Mouse (Mus musculus): ENCODE results near the gene Pgpep1.

Gene Pgpep1

DNA sequence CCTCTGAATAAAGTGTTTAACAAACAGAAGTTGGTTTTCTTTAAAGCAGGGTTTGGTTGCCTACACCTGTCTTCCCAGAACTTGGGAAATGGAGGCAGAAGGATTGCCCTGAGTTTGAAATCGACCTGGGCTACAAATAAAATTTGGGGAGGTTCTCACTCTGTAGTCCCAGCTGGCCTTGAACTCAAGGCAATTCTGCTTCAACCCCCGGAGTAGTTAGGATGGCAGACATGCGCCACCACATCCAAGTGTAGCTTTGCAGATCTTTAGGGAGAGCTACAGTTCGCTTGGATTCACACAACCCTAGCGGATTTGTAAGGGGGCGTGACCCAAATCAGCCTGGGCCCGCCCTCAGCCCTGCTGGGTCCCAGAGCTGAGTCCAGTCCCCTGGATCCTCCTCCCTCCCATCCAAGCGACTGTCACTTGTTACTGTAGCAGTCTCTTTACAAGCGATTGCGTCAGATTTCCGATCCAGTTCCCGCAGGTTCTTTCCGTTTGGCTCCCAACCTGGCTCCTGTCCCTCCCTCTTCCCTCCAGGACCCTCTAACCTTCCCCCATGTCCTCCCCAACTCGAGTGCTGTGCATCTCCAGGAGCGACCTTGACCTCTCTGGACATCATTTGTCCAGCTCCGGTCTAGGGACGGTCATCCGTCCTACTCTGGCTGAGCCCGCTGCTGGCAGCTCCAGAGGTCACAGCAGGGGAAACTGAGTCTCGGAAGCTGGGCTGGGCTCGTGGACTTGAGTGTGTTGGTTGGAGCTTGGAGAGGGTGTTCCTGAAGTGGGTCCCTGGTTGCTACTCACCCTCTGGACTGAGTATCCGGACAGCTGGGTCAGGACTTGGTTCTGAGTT lies 29.4 kb downstream of the Pgpep1 start:
- WGBS, result 15% methylated on average over 22 of the region's 22 CpGs

DNA sequence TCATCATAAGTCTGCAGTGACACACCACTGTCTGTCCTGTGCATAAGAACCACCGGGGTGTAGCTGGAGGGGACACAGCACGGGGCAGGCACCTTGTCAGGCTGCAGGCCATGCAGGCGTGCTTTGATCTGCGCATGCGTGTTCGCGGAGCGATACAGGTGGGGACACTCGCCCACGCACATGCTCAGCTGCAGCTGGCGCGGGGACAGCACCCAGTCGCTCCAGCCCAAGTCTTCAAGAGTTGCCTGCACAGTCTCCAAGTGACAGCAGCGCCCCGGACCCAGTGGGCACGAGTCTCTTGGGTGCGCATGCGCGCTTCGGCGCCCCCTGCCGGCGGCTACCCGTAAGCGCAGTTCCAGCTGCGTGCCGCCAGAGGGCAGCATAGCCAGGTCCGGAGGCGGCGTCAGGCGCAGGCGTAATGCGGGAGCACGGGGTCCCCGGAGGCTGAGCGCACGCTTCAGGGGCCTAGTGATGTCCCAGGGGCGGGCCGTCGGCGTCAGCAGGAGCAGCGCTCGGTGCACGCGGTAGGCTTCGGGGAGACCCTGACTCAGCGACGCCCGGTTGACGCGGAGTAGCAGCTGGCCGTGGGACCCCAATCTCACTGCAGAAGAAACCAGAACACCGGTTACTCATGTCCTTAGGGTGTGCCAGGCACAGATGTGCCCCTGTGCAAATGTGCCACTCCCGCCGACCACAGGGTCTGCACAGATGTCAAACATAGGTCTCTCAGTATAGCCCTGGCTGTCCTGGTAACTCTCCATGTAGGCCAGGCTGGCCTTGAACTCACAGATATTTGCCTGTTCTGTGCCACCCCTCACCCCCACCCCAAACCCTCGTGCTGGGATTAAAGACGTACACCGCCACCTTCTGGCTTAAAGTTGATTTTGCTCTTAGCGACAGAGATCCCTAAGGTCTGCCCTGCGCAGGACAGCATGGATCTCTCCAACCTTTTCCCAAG lies 30.3 kb downstream of the Pgpep1 start:
- under 1% methylated on average over 60 of the region's 60 CpGs for WGBS

DNA sequence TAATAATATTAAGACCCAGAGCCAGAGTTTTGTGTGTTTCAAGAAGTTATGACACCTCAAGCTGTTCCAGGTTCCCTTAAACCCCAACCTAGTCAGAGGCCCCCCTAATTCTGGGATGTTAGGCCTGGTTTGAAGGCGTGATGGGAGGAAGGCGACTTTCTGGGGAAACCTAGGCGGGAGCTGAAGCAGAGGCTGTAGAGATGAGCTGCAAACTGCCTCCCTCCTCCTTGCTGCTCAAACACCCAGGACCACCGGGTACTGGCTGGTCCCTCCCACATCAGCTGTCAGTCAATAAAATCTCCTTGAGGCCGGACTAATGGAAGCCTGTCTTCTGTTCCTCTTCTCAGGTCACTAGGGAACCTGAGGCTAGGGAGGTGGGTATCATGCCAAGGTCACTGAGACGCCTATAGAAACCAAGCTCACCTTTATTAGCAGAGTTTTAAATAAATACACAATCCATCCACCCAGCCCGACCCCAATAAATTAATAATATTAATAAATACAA lies 31.1 kb downstream of the Pgpep1 start:
- WGBS, result 54% methylated on average over 7 of the region's 7 CpGs

DNA sequence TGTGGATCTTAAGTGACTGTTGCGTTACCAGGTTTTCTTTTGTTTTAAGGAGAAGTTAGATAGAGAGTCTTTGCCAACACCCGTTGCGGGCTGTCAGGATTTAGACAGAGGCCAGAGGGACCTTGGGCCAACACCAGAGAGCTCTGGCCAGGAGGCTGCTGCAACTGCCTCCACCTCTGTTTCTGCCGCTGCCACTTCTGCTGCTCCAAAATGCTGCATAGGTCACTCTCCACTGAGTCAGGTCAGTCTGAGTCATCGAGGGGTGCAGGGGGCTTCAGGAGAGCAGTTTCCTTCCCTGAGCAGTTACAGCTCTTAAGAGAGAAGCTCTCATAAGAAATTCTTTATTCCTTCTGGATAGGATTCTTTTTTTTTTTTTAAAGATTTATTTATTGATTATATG lies 33.1 kb downstream of the Pgpep1 start:
- WGBS, result 79% methylated on average over 5 of the region's 5 CpGs

DNA sequence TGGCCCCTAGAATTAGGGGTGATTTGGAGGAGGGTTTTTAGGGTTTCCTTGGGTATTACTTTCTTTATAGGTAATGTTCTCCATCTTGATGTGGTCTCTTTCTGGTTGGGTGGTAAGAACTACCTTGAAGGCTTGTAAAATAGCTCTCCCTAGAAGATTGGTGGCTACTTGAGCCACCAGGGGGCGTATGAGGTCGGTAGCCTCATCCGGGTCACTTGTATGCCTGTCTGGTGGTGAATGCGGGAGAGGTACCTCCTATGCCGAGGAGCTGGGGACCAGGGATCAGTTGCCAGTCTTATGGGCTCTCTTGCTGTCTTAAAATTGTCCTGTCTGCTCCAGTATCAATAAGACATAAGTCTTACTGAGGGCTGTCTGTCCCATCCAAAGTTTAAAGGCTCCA lies 35.1 kb downstream of the Pgpep1 start:
- WGBS, result 15% methylated on average over 5 of the region's 5 CpGs

DNA sequence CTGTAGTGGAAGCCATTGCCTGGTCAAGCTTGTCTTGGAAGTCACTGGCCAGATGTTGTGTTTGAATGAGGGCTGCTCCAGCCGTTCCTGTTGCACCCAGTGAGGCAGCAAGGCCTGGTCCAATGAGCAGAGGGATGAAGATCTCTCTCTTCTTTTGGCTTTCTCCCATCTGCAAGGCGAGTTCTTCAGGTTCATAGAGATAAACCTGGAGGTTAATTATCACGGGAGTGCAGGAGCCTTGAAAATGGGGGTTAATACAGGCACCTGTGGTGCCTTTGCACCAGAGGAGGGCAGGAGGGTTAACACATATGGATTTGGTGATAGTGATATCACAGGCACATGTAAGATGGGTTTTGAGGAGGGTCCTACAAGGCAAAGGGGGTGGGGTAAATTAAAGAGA lies 38.0 kb downstream of the Pgpep1 start:
- WGBS, result 85% methylated on average over 3 of the region's 3 CpGs

DNA sequence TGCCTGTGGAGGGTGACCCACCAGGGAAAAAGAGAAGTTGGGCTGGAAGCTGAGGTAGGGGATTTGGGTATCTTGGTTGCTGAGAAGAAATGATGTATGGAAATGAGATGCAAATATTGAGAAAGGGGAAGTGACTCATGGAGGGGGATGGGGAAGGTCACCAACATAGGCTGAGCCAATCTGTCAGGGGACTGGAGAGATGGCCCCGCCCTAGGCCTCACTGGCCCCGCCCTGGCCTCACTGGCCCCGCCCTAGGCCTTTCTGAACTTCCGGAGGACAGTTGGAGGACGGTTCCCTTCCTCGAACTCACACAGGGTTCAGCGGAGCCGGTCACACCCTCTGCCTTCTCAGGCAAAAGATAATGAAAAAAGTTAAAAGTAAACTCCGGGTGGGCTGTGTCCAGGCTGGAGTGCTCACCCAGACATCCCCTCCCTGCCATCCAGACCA lies 41.3 kb downstream of the Pgpep1 start:
- WGBS, result 53% methylated on average over 9 of the region's 9 CpGs

DNA sequence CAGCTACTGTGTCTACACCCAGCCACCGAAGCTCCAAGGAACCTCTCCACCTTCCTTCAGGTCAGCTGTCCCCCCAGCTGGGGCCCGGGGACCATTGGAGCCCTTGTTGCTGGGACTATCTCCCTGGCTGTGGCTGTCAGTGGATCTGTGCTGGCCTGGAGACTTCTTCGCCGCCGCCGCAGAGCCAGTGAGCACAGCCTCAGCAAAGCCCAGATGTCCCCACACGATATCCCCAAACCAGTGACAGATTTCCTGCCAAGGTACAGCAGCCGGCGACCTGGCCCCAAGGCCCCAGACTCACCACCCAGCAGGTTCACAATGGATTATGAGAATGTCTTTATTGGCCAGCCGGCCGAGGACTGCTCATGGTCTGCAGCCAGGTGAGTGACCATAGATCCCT lies 42.2 kb downstream of the Pgpep1 start:
- 84% methylated on average over 11 of the region's 11 CpGs for WGBS

DNA sequence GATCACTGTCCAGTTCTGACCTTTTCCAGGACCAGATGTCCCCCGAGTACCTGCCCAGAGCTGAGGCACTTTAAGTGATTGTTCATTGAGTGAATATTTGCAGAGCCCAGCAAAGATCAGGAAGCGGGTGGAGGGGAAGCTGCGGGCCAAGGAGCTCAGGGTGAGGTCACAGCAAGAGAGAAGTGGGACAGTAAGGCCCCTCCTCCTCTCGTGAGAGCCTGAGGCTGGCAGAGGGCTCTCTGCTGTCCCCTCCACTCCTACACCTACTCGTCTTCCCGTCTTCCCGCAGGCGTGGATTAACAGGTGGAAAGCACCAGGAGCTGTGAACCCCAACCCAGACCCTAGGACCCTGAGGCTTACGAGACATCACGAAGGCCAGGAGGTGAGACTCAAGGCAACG lies 43.5 kb downstream of the Pgpep1 start:
- 59% methylated on average over 11 of the region's 11 CpGs for WGBS

DNA sequence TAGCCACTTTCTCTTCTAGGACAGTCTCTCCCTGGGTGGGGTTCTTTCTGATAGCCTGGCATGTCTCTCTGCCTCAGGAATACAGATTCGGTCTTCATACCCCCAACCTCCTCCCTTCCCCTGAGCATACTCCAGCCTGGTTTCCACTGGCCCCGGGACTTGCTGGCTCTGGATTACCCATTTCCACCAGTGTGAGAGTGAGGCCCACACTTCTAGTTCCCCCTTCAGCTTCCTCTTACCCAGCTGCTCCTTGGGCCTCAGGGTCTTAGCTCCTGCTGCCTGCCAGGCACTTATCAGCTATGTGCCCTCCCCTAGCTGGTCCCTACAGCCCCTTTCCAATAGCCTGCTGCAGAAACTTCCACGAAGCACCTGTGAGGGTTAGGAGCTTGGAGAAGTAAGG lies 44.3 kb downstream of the Pgpep1 start, which contains the start of gene Lrrc25:
Gene Lrrc25 (plus strand): TSS at position 262 of the 400 bp plus-strand sequence.
- 87% methylated on average over 3 of the region's 3 CpGs for WGBS

DNA sequence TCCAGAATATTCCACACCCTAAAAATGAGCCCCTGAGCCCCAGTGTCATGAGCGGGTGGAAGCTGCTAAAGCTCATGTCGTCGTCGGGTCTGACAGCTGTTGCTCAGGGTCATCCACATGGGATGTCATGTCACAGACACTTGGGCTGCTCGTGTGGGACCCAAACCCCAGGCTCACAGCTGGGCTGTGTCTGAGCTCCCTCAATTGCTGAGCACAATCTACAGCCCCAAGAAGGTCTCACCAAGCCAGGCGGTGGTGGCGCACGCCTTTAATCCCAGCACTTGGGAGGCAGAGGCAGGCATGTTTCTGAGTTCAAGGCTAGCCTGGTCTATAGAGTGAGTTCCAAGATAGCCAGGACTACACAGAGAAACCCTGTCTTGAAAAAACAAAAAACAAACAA lies 44.9 kb downstream of the Pgpep1 start:
- WGBS, result 91% methylated on average over 8 of the region's 8 CpGs

DNA sequence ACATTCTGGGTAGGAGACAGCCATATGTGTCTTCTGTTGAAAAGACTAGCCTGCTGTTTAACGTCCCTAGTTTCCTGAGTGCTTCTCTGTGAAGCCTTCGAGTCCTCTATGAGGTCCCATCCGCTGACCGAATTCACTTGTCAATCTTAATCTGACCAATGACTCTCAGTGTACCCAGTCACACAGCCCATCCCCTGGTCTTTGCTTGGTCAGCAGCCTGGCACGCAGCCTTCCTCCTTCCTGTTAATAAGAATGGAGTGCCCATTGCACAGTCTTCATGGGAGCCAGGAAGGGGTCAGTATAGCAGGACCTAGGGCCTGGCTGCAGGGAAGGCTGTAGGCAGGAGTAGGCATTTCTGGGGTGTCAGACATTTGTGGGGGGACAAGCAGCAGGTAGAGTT lies 45.7 kb downstream of the Pgpep1 start:
- WGBS, result 76% methylated on average over 5 of the region's 5 CpGs

DNA sequence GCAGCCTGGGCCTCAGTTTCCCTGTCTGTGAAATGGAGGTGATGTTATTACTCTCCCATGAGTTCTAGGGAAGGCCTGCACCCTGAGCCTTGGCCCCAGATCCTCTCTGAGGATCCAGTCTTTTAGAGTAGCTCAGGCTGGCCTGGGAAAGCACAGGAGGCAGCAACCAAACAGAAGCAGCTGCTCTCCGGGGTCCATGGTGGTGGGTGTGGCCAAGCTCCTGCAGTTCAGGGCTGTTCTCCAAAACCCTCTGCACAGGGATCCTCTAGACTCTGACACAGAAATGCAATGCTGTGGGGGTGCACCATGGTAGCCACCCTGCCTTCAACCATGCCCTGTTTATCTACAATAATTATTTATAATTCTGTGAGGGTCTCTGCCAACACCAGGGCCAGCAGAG lies 46.4 kb downstream of the Pgpep1 start:
- WGBS, result 25% methylated on average over 1 of the region's 1 CpGs

DNA sequence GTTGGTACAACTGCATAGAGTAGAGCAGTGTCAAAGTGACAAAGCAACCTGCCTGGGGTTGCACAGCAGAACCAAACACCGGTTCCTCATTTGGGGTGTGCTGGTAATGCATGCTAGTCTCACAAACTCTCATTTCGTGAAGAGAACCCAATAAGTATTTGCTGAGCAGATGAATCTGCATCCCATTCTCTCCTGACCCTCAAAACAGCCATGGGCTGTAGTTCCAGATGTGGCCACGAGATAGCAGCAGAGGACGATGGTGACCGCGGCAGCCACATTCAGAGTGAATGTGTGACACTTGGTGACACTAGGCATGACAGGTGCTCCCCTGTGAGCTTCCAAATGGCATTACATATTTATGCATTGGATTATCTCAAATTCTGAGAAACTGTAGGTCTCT lies 48.3 kb downstream of the Pgpep1 start:
- WGBS, result 0% methylated on average over 6 of the region's 6 CpGs

DNA sequence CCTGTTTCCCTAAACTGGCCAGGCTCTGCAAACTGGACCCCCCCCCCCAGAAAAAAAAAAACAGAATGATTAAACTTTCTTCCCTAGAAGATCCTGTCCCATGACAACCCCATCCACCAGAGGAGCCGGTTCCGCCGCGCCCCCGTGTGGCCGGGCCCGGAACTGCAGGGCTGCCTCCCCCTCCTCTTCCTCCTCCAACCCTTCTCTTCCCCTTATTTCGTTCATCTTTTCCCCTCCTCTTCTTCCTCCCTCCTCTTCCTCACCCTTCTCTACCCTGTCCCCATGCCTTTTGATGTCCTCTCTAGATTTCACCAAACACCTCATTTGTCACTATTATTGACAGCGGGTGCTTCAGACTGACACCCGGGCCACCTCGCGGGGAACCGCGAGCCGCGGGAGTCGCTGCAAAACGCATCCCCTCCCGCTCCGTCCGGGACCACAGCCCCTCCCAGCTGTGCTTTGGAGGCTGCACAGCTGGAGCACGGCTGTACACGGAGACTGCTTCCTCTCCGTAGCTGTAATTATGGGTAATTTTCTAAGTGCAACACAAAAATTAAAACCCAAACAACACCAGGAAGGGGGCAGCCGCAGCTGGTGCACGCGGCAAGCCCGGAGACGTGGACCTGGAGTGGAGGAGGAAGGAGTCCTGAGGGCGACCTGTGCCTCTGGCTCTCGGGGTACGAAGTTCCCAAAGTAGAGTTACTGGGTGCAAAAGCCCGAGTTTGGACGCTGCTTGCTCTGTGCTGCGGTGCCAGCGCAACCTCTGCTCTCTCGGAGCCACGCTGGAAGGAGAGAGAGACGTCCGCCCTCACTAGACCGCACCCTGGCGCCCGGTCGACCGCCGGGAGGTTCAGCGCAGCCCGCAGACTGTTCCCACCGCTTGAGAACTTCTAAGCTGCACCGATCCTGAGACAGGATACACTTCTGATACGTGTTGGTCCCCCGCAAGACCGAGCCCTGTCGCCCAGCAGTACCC lies 49.1 kb downstream of the Pgpep1 start:
- WGBS, result under 1% methylated on average over 54 of the region's 54 CpGs

DNA sequence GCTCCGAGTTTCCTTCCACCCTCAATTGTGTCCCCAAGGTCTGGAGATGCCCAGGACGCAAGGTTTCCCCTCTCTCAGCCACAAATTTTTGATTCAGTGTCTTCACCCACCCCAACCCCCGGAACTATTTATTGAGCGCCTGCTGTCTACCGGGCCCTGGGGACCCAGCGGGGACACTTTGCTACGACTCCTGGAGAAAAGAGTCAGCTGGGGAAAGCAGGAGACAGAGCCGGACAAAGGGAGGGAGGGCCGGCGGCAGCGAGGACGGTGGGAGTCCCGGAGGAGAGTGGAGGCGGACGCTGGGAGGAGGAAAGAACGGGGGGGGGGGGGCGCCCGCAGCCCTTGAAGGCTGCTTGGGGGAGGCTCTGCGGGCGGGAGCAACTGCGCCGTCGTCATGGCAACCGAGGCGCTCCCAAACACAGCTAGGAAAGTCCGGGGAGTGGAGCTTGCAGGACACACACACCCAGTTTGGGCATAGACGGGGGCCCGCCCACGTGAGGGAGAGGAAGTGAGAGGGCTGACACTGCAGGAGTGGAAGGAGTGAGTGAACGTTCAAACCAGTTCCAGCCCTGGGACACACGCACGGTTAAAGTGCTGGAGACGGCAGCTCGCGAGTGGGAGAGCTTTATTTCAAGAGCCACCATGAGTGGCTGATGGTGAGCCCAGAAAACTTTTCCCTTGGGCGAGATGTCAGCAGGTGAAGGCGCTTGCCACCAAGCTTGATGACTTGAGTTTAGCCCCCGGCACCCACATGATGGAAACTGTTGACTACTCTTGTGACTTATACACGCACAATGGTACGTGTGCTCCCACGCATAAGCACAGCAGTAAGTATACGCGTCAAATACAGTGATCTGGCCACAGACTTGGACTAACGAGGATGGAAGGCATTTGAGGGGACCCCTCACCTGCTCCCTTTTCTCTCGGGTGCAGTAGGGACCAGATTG lies 50.1 kb downstream of the Pgpep1 start:
- under 1% methylated on average over 43 of the region's 45 CpGs for WGBS

DNA sequence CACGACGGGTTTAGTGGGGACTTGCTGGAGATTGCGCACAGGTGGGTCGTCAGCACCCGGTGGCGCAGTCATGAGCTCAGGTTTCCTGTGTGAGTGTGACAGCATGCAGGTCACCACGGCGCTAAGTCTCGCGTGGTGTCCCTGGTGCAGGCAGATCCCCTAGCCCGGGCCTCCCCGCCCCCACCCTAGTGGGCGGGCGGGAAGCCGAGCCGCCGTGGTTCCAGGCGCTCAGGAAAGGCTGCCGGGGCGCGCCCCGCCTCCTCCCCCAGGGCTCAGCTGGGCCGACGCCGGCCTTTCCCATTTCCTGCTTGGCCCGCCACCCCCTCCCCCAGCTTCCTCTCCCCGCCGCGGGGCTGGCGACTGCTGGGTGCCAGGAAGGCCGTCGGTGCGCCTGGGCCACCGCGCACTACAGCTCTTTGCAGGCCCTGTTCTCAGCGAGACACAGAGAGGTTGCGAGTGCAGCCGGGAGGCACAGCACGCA lies 50.8 kb downstream of the Pgpep1 start:
- under 1% methylated on average over 39 of the region's 39 CpGs for WGBS

DNA sequence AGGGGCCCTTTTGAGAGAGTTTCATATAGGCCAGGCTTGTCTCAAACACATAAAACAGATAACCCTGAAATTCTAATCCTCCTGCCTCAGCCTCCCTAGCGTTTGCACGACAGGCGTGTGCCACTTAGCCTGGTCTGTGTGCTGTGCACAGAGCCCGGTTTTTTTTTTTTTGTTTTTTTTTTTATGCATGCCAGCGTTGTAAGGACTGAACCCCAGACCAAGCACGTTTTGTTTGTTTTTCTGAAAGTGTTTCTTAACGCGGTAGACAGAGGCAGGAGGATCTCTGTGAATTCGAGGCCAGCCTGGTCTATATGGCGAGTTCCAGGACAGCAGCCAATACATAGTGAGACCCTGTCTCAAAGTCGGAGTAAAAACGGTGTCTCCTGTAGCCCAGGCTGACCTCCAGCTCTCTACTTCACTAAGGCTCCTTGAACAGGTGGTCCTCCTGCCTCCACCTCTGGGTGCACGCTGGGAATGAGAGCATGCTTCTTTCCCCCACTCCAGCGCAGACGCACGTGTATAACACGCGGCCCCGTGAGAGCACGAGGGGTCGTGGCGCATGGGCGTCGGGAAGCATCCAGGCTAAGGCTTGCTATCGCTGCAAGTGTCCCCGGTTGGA lies 51.3 kb downstream of the Pgpep1 start, which contains the start of gene Ssbp4:
Gene Ssbp4 (minus strand): TSS at position 124 of the 619 bp plus-strand sequence.
- WGBS, result 5% methylated on average over 26 of the region's 26 CpGs
